Mouse (Mus musculus) hematopoietic stem cell, adult 5-6 weeks (primary cell): ENCODE measurements around the gene Lcn12. TPM values are rescaled to one million over a fixed set of nuclear protein-coding genes. Genes with fewer than 3 reads are reported as not detected.

Experiments used
- ATAC-seq, 2 experiments: fragments of 125-278 bp in 1 of 2; replicated peaks in 1 of 2; 2 replicates each; pipeline ENCODE4 v1.8.0; 2016 to 2017; ENCODE audit warnings: inconsistent platforms in 2 of 2, mild to moderate bottlenecking in 2 of 2, moderate number of reproducible peaks in 2 of 2, low read depth in 1 of 2, moderate TSS enrichment in 1 of 2; ENCODE audit not compliant: low FRiP score in 2 of 2, poor library complexity in 2 of 2, severe bottlenecking in 2 of 2, insufficient read depth in 1 of 2, low TSS enrichment in 1 of 2
- total RNA-seq: library from RNA; stranded (forward); fragments of 172-1452, 232-1000 nt; gene quantifications from 2 replicates; pipeline ENCODE4 v1.2.3, GENCODE M21; 2017

Lcn12 gene
- not detected in 2 replicates for total RNA-seq

GRCm38 (mm10) chr2:25493476-25493961 is at the start of gene Lcn12:
TSS of gene Lcn12 (minus strand) at chr2:25493911.
- no peak for ATAC-seq

- ATAC-seq: no peak
Observed at GRCm38 (mm10) chr2:25541644-25542367, 48.1 kb upstream of the Lcn12 start.

- no peak for ATAC-seq
Observed at GRCm38 (mm10) chr2:25540541-25540948, 46.8 kb upstream of the Lcn12 start.

- no peak for ATAC-seq
Observed at GRCm38 (mm10) chr2:25536531-25536930, 42.8 kb upstream of the Lcn12 start.

- ATAC-seq: no peak
Observed at GRCm38 (mm10) chr2:25534866-25535182, 41.1 kb upstream of the Lcn12 start.

- ATAC-seq: peak in 1 of 2 experiments; percentile 42; a peak in 2 of 4 replicates
Observed at GRCm38 (mm10) chr2:25534178-25534865, 40.6 kb upstream of the Lcn12 start.

- no peak for ATAC-seq
Observed at GRCm38 (mm10) chr2:25533707-25534106, 40.0 kb upstream of the Lcn12 start.

GRCm38 (mm10) chr2:25526510-25527302 is 33.0 kb upstream of the Lcn12 start:
- ATAC-seq: no peak

- ATAC-seq: no peak
Observed at GRCm38 (mm10) chr2:25509912-25510311, 16.2 kb upstream of the Lcn12 start.

- peak; percentile 73 to 74 for ATAC-seq
Observed at GRCm38 (mm10) chr2:25506964-25507363, 13.3 kb upstream of the Lcn12 start.

- ATAC-seq: no peak
Observed at GRCm38 (mm10) chr2:25505860-25506259, 12.1 kb upstream of the Lcn12 start.

GRCm38 (mm10) chr2:25505000-25505399 is 11.3 kb upstream of the Lcn12 start:
- no peak for ATAC-seq

- ATAC-seq: no peak
Observed at GRCm38 (mm10) chr2:25504538-25504937, 10.8 kb upstream of the Lcn12 start.

GRCm38 (mm10) chr2:25502726-25503125 is 9.0 kb upstream of the Lcn12 start:
- ATAC-seq: no peak

- ATAC-seq: no peak
Observed at GRCm38 (mm10) chr2:25501593-25502486, 8.1 kb upstream of the Lcn12 start, which contains the start of gene C8g. TSS of gene C8g (minus strand) at chr2:25501719.

- peak; percentile 73 to 81 for ATAC-seq
Observed at GRCm38 (mm10) chr2:25500576-25501405, 7.1 kb upstream of the Lcn12 start, which contains the start of gene Fbxw5. TSS of gene Fbxw5 (plus strand) at chr2:25500750.
